Mouse (Mus musculus): ENCODE measurements around the gene Smarcb1. TPM values are rescaled to one million over a fixed set of nuclear protein-coding genes. Genes with fewer than 3 reads are reported as not detected.

Gene Smarcb1
- polyA plus RNA-seq, 1 experiment from 2014 or later, result 250 TPM

DNA sequence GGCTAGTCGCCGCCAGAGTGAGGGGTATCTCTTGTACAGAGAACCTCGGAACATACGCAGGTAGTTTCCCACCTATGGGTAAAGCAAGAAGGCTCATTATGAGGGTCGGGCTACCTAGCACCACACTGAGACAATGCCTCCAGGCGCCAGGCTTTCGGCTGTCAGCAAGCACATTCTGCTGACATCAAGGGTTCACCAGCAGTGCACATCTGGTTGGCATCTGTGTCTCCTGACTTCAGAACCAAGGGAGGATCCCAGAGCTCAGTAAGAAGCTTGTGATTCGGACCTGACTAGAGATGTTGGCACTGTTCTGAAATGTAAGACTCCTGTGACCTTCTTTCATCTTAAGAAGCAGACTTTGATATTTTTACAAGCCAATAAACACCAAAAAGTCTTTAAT is 4.6 kb downstream of the Smarcb1 start:
- Histone ChIP-seq H3K27me3 (ENCODE audit: insufficient read depth, low read length) (no peaks in the 10 kb centered on the region), H3K4me1 (ENCODE audit: insufficient read depth, low read length) (peaks cover 16% of the 10 kb centered on the region), H3K9ac (replicated peaks; ENCODE audit: low read length) (no peak overlapping the region), H3K4me3 (ENCODE audit: low read length) (no peak overlapping the region), H3K27ac (ENCODE audit: low read length) (no peak overlapping the region), H3K4me2 (replicated peaks; ENCODE audit: low read depth, low read length) (no peak overlapping the region), H3K36me3 (ENCODE audit: insufficient read depth, low read length) (peaks cover 38% of the 10 kb centered on the region), H3K9me3 (ENCODE audit: low read length) (no peaks in the 10 kb centered on the region)
- ATAC-seq (ENCODE audit: low FRiP score, low TSS enrichment), result no peak
- 85% methylated on average over 8 of the region's 8 CpGs for WGBS

DNA sequence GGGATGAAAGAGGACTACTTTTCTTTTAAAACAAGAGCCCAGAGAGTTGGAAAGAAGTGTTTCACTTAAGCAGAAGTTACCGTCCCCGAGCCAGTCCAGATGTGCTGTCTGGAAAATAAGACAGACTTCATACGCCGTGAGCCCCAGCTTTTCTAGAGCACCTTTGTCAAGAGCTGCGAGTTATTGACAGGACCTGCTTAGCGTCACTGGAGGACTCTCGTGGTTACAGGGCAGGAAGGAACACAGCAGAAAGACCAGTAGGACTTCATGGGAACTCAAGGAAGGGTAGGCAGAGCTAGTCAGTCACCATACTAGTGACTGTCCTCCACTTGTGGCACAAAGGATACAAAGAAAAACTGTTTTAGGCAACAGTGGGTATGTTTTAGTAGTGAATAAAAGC is 5.9 kb downstream of the Smarcb1 start:
- Histone ChIP-seq H3K4me1 (ENCODE audit: insufficient read depth, low read length) (peaks cover 15% of the 10 kb centered on the region), H3K27ac (ENCODE audit: low read length) (no peak overlapping the region), H3K36me3 (ENCODE audit: insufficient read depth, low read length) (peaks cover 49% of the 10 kb centered on the region), H3K4me2 (replicated peaks; ENCODE audit: low read depth, low read length) (no peak overlapping the region), H3K9ac (replicated peaks; ENCODE audit: low read length) (no peak overlapping the region), H3K9me3 (ENCODE audit: low read length) (no peaks in the 10 kb centered on the region), H3K27me3 (ENCODE audit: insufficient read depth, low read length) (no peaks in the 10 kb centered on the region), H3K4me3 (ENCODE audit: low read length) (no peak overlapping the region)
- ATAC-seq (ENCODE audit: low FRiP score, low TSS enrichment), result no peak
- 92% methylated on average over 7 of the region's 7 CpGs for WGBS

DNA sequence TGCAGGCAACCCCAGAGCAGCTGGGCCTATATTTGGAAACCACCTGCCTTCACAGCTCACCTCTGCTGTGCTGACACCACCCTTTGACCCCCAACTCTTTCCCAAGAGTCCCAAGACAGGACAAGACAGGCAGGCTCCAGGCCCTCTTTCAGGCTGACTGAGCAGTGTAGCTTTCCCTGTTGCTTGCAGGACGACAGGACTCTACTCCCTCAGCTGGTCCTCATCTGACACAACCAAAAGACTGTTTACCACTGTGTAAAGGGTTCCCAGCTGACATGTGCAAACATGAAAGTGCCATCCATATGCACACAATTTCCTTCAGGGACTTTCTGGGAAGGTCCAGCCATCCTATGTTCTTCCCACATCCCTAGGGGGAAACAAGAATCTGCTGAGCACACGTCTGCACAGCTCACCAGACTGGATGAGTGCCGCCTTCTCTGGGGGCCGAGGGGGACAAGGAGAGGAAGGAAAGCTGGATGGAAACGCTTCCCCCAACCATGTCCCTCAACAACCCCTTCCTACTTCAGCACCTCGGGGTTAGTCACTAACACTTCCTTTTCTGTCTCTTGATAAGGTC is 8.3 kb downstream of the Smarcb1 start:
- no peak for ATAC-seq (ENCODE audit: low FRiP score, low TSS enrichment)

DNA sequence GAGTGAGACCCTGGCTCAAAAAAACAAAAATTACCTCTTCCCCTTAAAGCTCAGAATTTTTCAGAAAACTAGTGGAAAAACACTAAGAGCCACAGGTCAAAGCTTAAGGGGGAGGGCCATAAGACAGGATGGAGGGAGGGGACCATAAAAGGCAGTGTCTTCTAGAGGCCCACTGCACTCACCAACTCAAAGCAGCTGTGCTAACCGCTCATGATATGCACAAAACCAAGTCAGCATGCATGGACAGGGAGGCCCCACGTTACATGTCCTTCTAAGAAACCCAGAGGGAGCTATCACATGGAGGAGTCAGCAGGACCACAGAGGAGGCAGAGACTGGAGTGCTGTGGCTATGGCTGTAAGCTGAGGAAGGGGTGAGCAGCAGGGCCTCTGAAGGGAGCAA is 10.7 kb downstream of the Smarcb1 start:
- no peaks in the 10 kb centered on the region for H3K27me3 ChIP-seq (ENCODE audit: insufficient read depth, low read length)
- WGBS, result 80% methylated on average over 2 of the region's 2 CpGs
- H3K4me1 ChIP-seq (ENCODE audit: insufficient read depth, low read length), result no peaks in the 10 kb centered on the region
- no peaks in the 10 kb centered on the region for H3K9me3 ChIP-seq (ENCODE audit: low read length)
- H3K4me3 ChIP-seq (ENCODE audit: low read length), result no peak overlapping the region
- peaks cover 75% of the 10 kb centered on the region for H3K36me3 ChIP-seq (ENCODE audit: insufficient read depth, low read length)
- no peak overlapping the region for H3K4me2 ChIP-seq (replicated peaks; ENCODE audit: low read depth, low read length)
- H3K9ac ChIP-seq (replicated peaks; ENCODE audit: low read length), result no peak overlapping the region
- no peak for ATAC-seq (ENCODE audit: low FRiP score, low TSS enrichment)
- no peak overlapping the region for H3K27ac ChIP-seq (ENCODE audit: low read length)

More for the DNA sequence above, 8.3 kb downstream of the Smarcb1 start:
- 73% methylated on average over 6 of the region's 6 CpGs for WGBS
- no peak overlapping the region for H3K9ac ChIP-seq (replicated peaks; ENCODE audit: low read length)
- no peak overlapping the region for H3K4me2 ChIP-seq (replicated peaks; ENCODE audit: low read depth, low read length)
- no peaks in the 10 kb centered on the region for H3K27me3 ChIP-seq (ENCODE audit: insufficient read depth, low read length)
- H3K36me3 ChIP-seq (ENCODE audit: insufficient read depth, low read length), result peaks cover 65% of the 10 kb centered on the region
- H3K4me3 ChIP-seq (ENCODE audit: low read length), result no peak overlapping the region
- no peaks in the 10 kb centered on the region for H3K4me1 ChIP-seq (ENCODE audit: insufficient read depth, low read length)
- no peak overlapping the region for H3K27ac ChIP-seq (ENCODE audit: low read length)
- H3K9me3 ChIP-seq (ENCODE audit: low read length), result no peaks in the 10 kb centered on the region

DNA sequence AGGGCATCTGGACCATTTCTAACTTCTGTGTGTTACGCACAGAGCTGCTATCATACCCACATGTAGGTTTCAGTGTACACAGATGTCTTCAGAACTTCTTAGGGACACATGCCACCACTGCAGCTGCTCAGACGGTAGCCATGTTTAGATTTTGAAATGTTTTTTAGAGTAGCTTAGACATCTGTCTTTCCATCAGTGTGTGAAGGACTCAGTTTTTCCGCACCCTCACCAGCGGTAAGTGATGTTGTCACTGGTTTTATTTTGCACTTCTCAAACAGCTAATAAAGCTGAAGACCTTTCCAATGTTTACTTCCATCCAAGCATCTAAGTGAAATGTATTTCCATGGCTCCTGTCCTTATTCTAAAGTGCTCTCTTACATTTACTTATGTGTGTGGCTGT is 14.5 kb downstream of the Smarcb1 start:
- Histone ChIP-seq H3K4me1 (ENCODE audit: insufficient read depth, low read length) (no peaks in the 10 kb centered on the region), H3K4me2 (replicated peaks; ENCODE audit: low read depth, low read length) (no peak overlapping the region), H3K36me3 (ENCODE audit: insufficient read depth, low read length) (peaks cover 82% of the 10 kb centered on the region), H3K4me3 (ENCODE audit: low read length) (no peak overlapping the region), H3K27me3 (ENCODE audit: insufficient read depth, low read length) (no peaks in the 10 kb centered on the region), H3K9ac (replicated peaks; ENCODE audit: low read length) (no peak overlapping the region), H3K9me3 (ENCODE audit: low read length) (no peaks in the 10 kb centered on the region), H3K27ac (ENCODE audit: low read length) (no peak overlapping the region)
- no peak for ATAC-seq (ENCODE audit: low FRiP score, low TSS enrichment)
- 93% methylated on average over 4 of the region's 4 CpGs for WGBS

DNA sequence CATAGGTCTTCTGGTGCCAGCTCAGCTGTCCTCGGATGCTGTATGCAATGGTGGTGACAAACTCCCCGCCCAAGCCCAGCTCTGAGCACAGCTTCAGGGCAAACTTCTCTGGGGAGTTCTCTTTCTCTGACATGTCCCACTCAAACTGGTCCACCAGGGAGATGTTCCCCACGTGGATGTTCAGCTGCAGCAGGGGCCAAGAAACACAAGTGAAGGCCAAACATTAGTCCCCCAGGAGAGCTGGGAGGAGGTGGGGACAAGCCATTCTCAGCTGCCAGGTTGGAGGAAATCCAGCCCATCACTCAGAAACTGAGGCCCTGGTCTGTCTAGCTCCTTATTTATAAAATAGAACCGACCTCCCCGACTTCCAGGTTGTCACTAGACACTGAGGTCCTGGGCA is 17.0 kb downstream of the Smarcb1 start:
- Histone ChIP-seq H3K4me2 (replicated peaks; ENCODE audit: low read depth, low read length) (no peak overlapping the region), H3K9ac (replicated peaks; ENCODE audit: low read length) (no peak overlapping the region), H3K27me3 (ENCODE audit: insufficient read depth, low read length) (no peaks in the 10 kb centered on the region), H3K4me1 (ENCODE audit: insufficient read depth, low read length) (no peaks in the 10 kb centered on the region), H3K9me3 (ENCODE audit: low read length) (no peaks in the 10 kb centered on the region), H3K4me3 (ENCODE audit: low read length) (no peak overlapping the region), H3K36me3 (ENCODE audit: insufficient read depth, low read length) (peaks cover 80% of the 10 kb centered on the region), H3K27ac (ENCODE audit: low read length) (no peak overlapping the region)
- ATAC-seq (ENCODE audit: low FRiP score, low TSS enrichment), result no peak
- 87% methylated on average over 5 of the region's 5 CpGs for WGBS

DNA sequence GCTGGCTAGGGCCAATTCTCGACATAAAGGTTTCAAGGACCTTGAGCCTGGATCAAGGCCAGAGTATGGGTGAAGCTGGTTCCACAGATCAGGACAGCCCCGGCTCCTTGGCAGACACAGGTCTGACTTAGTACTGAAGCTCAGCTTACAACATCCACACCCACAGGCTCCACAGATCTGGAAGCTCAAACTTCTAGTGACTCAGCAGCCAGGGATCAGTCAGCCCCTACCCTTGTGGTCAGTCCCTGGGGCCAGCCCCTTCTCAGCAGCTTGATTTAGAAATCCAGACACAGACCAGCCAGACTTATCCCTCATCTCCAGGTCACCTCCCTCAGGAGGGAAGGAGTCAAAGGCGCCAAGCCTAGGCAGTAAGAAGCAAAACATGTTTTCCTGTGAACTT is 22.6 kb downstream of the Smarcb1 start:
- no peaks in the 10 kb centered on the region for H3K27me3 ChIP-seq (ENCODE audit: insufficient read depth, low read length)
- H3K27ac ChIP-seq (ENCODE audit: low read length), result no peak overlapping the region
- H3K4me1 ChIP-seq (ENCODE audit: insufficient read depth, low read length), result peaks cover 3% of the 10 kb centered on the region
- ATAC-seq (ENCODE audit: low FRiP score, low TSS enrichment), result 0 out of 2 replicates have a peak, but pooled peaks have one; percentile 12
- no peak overlapping the region for H3K9ac ChIP-seq (replicated peaks; ENCODE audit: low read length)
- H3K9me3 ChIP-seq (ENCODE audit: low read length), result no peaks in the 10 kb centered on the region
- no peak overlapping the region for H3K4me2 ChIP-seq (replicated peaks; ENCODE audit: low read depth, low read length)
- H3K36me3 ChIP-seq (ENCODE audit: insufficient read depth, low read length), result peaks cover 72% of the 10 kb centered on the region
- WGBS, result 71% methylated on average over 3 of the region's 3 CpGs
- no peak overlapping the region for H3K4me3 ChIP-seq (ENCODE audit: low read length)

DNA sequence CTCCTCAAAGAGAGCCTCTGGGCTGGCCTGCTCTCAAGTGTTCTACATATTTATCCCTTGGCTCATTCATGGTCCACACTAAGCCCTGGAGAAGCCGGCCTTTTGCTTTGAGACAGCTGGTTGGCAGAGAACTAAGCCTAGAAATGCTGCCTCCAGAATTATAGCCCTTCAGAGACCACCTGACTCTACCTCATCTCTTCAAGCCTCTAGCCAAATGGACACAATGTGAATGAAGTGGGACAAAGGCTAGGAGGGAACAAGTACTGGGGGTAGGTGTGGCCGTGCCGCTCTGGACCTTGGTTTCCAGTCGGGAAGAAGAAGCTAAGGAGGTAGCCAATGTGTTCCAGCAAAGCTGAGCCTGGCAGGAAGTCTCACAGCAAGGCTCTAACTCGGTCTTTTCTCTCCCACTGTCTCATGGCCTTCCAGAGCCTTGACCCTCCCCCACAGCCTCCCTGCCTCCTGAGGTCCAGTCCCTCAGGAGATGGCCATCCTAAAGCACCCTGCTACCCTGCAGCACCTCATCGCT is 23.3 kb downstream of the Smarcb1 start:
- H3K4me3 ChIP-seq (ENCODE audit: low read length), result no peak overlapping the region
- no peaks in the 10 kb centered on the region for H3K27me3 ChIP-seq (ENCODE audit: insufficient read depth, low read length)
- H3K9me3 ChIP-seq (ENCODE audit: low read length), result no peaks in the 10 kb centered on the region
- peaks cover 65% of the 10 kb centered on the region for H3K36me3 ChIP-seq (ENCODE audit: insufficient read depth, low read length)
- H3K9ac ChIP-seq (replicated peaks; ENCODE audit: low read length), result no peak overlapping the region
- H3K4me2 ChIP-seq (replicated peaks; ENCODE audit: low read depth, low read length), result no peak overlapping the region
- H3K27ac ChIP-seq (ENCODE audit: low read length), result no peak overlapping the region
- WGBS, result 71% methylated on average over 6 of the region's 6 CpGs
- peaks cover 9% of the 10 kb centered on the region for H3K4me1 ChIP-seq (ENCODE audit: insufficient read depth, low read length)
- no peak for ATAC-seq (ENCODE audit: low FRiP score, low TSS enrichment)

DNA sequence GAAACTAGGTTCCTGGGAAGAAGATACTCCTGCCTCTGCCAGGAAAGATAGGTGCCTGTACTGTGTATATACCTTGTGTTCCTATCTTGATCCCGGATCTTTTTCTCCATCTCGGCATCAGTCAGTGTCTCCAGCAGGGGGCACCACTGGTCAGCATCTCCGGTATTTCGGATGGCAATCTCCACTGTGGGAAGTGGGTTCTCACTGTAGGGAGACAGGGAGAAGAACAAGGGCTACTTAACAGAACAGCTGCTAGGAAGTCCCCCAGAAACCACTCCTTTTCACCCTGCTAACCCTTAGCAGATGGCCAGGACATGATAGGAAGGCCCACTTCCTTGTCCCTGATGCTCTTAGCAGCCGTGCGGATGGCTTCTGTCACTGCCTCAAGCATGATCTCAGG is 24.0 kb downstream of the Smarcb1 start:
- no peaks in the 10 kb centered on the region for H3K27me3 ChIP-seq (ENCODE audit: insufficient read depth, low read length)
- no peak overlapping the region for H3K4me3 ChIP-seq (ENCODE audit: low read length)
- ATAC-seq (ENCODE audit: low FRiP score, low TSS enrichment), result no peak
- H3K27ac ChIP-seq (ENCODE audit: low read length), result no peak overlapping the region
- H3K4me1 ChIP-seq (ENCODE audit: insufficient read depth, low read length), result peaks cover 14% of the 10 kb centered on the region
- H3K4me2 ChIP-seq (replicated peaks; ENCODE audit: low read depth, low read length), result no peak overlapping the region
- H3K36me3 ChIP-seq (ENCODE audit: insufficient read depth, low read length), result peaks cover 58% of the 10 kb centered on the region
- no peaks in the 10 kb centered on the region for H3K9me3 ChIP-seq (ENCODE audit: low read length)
- H3K9ac ChIP-seq (replicated peaks; ENCODE audit: low read length), result no peak overlapping the region
- WGBS, result 46% methylated on average over 6 of the region's 6 CpGs

DNA sequence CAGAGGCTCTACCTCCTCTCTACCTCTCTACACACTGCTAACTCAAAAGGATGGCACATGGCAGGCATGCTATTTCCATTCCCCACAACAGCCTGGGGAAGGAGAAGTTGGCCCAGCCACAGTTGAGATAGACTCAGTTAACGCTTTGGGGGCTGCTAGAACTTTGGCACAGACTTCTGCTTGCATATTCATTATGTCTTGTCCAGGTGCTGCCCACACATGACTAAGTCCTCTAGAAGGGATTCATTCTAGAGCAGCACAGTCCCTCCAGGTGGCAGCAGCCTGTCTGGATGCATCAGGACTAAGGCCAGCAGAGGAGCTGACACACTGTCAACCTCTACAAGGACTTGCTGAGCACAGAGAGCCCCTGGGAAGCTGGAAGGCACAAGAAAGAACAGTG is 25.2 kb downstream of the Smarcb1 start:
- no peak overlapping the region for H3K4me3 ChIP-seq (ENCODE audit: low read length)
- no peak overlapping the region for H3K4me2 ChIP-seq (replicated peaks; ENCODE audit: low read depth, low read length)
- 100% methylated on average over 1 of the region's 1 CpGs for WGBS
- H3K36me3 ChIP-seq (ENCODE audit: insufficient read depth, low read length), result peaks cover 46% of the 10 kb centered on the region
- H3K9me3 ChIP-seq (ENCODE audit: low read length), result no peaks in the 10 kb centered on the region
- H3K27me3 ChIP-seq (ENCODE audit: insufficient read depth, low read length), result no peaks in the 10 kb centered on the region
- no peak for ATAC-seq (ENCODE audit: low FRiP score, low TSS enrichment)
- no peak overlapping the region for H3K27ac ChIP-seq (ENCODE audit: low read length)
- peaks cover 15% of the 10 kb centered on the region for H3K4me1 ChIP-seq (ENCODE audit: insufficient read depth, low read length)
- H3K9ac ChIP-seq (replicated peaks; ENCODE audit: low read length), result no peak overlapping the region
